Mouse (Mus musculus) MEL (cell line): ENCODE results near the gene Actr3.

Experiments used
- BHLHE40 ChIP-seq: IDR thresholded peaks from 2 replicates; pipeline ENCODE4 v1.6.1; 2012; ENCODE audit warnings: low read depth, mild to moderate bottlenecking, inconsistent platforms, low read length, improper control_type of control experiment, borderline replicate concordance
- CHD2 ChIP-seq: IDR thresholded peaks from 2 replicates; pipeline ENCODE4 v1.6.1; 2011; ENCODE audit warnings: low read length, improper control_type of control experiment
- CTCF ChIP-seq, 3 experiments: IDR thresholded peaks in 2 of 3; conservative IDR thresholded peaks in 1 of 3; 2 replicates each; pipeline ENCODE4 v1.5.1; 2011 to 2012; ENCODE audit warnings: low read length in 3 of 3, low read depth in 2 of 3, mild to moderate bottlenecking in 2 of 3, improper control_type of control experiment in 1 of 3, inconsistent platforms in 1 of 3, mixed read lengths in 1 of 3, moderate library complexity in 1 of 3; ENCODE audit not compliant: control insufficient read depth in 1 of 3, insufficient read depth in 1 of 3, poor library complexity in 1 of 3, severe bottlenecking in 1 of 3
- KAT2A ChIP-seq: conservative IDR thresholded peaks from 2 replicates; pipeline ENCODE4 v1.6.1; 2012; ENCODE audit warnings: low read depth, low read length, improper control_type of control experiment, inconsistent platforms
- MEF2A ChIP-seq: IDR thresholded peaks from 2 replicates; pipeline ENCODE4 v1.6.1; 2014; ENCODE audit warnings: low read depth, mild to moderate bottlenecking, inconsistent platforms, low read length, improper control_type of control experiment; ENCODE audit not compliant: poor library complexity, insufficient replicate concordance, severe bottlenecking; ENCODE audit errors: extremely low read depth
- MYB ChIP-seq: IDR thresholded peaks from 2 replicates; pipeline ENCODE4 v1.6.1; 2011; ENCODE audit warnings: mild to moderate bottlenecking, low read depth, low read length, improper control_type of control experiment
- POLR2A ChIP-seq, 2 experiments: IDR thresholded peaks; 2 replicates each; pipeline ENCODE4 v1.6.1; 2011 to 2012; ENCODE audit warnings: low read length in 2 of 2, mild to moderate bottlenecking in 2 of 2, control low read depth in 1 of 2, improper control_type of control experiment in 1 of 2, low read depth in 1 of 2, moderate library complexity in 1 of 2; ENCODE audit not compliant: control insufficient read depth in 1 of 2, insufficient read depth in 1 of 2, poor library complexity in 1 of 2

GRCm38 (mm10) chr1:125407220-125407619, 28.3 kb downstream of the Actr3 start:
- TF ChIP-seq CTCF (IDR thresholded peaks at IDR 0.05 in 2 of 3, conservative IDR thresholded peaks at IDR 0.05 in 1 of 3; ENCODE audit: control insufficient read depth in 1 of 3, insufficient read depth in 1 of 3, low read depth in 2 of 3, low read length in 3 of 3, poor library complexity in 1 of 3, severe bottlenecking in 1 of 3) (no peak), CHD2 (no peak), POLR2A (IDR thresholded peaks at IDR 0.05; ENCODE audit: control insufficient read depth in 1 of 2, insufficient read depth in 1 of 2, low read depth in 1 of 2, low read length in 2 of 2, poor library complexity in 1 of 2) (no peak), KAT2A (no peak), BHLHE40 (no peak), MEF2A (no peak), MYB (no peak)
